In the genomic region with DNA sequence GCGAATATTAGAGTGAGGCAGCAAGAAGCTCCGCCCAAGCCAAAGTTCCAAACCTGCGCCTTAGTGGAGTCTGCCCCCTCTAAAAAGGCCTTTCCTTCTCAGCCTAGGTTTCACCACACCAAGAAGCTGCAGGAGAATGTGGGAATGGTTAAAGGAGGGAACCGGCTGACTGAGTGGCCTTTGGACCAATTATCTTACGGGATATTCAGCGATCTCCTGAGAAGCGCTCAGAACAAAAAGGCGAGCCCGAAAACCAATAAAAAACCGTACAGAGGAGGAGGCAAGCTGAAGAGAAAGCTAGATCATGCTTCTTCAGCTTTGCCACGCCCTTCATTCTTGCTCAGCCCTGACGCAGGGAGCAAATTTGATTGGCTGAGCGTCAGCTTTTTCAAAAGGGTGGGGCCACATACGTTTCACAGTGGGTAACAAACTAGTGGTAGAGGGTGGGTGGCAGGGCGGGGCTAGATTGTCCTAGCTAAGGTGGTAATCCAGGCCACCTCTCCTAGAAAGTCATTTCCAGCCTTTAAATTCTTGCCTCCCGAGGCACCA, we compare ENCODE assay signal across 8 mouse cellular contexts. TPM values are rescaled to one million over a fixed set of nuclear protein-coding genes. Genes with fewer than 3 reads are reported as not detected.
DNase-seq lines count a peak whose midpoint lies in the region; ATAC-seq lines count a peak whose summit lies in the region.

A gene (plus strand): TSS at position 436 of the 549 bp plus-strand sequence.

- peak; percentile 75 for DNase-seq in fat pad, adult 2 months (ENCODE audit: extremely low read depth, low read depth, low spot score)
- peak; percentile 90 to 94 for DNase-seq in kidney, postnatal 36 days
- DNase-seq in telencephalon, adult 2 months (ENCODE audit: low read depth, low spot score), result peak; percentile 95

- H3K9ac ChIP-seq in heart, embryonic 13.5 days, result peak within 1 kb of the TSS; percentile 96
- H3K9ac ChIP-seq in liver, embryonic 15.5 days, result peak within 1 kb of the TSS; percentile 84
- peak within 1 kb of the TSS; percentile 77 for H3K9ac ChIP-seq in neural tube, embryonic 12.5 days

- peak within 1 kb of the TSS; percentile 80 for H3K4me2 ChIP-seq in heart, embryonic 13.5 days
- peak within 1 kb of the TSS; percentile 83 for H3K4me2 ChIP-seq in liver, embryonic 15.5 days
- peak within 1 kb of the TSS; percentile 65 for H3K4me2 ChIP-seq in neural tube, embryonic 12.5 days (replicated peaks)

- 12% methylated on average over 16 of the region's 16 CpGs for WGBS in heart, embryonic 13.5 days
- 15% methylated on average over 16 of the region's 16 CpGs for WGBS in liver, embryonic 15.5 days (ENCODE audit: insufficient replicate concordance)
- WGBS in neural tube, embryonic 12.5 days, result 15% methylated on average over 16 of the region's 16 CpGs

- no peaks in the 10 kb centered on the region for H3K9me3 ChIP-seq in heart, embryonic 13.5 days
- no peaks in the 10 kb centered on the region for H3K9me3 ChIP-seq in liver, embryonic 15.5 days (replicated peaks)
- no peaks in the 10 kb centered on the region for H3K9me3 ChIP-seq in neural tube, embryonic 12.5 days

- H3K27ac ChIP-seq in brown adipose tissue, adult 24 weeks (replicated peaks; ENCODE audit: low read depth, low read length), result peak within 1 kb of the TSS; percentile 88
- peak within 1 kb of the TSS; percentile 99 for H3K27ac ChIP-seq in heart, embryonic 13.5 days (replicated peaks)
- peak within 1 kb of the TSS; percentile 93 for H3K27ac ChIP-seq in liver, embryonic 15.5 days (replicated peaks)
- H3K27ac ChIP-seq in neural tube, embryonic 12.5 days, result peak within 1 kb of the TSS; percentile 89

- peaks cover 11% of the 10 kb centered on the region for H3K36me3 ChIP-seq in heart, embryonic 13.5 days
- peaks cover 16% of the 10 kb centered on the region for H3K36me3 ChIP-seq in liver, embryonic 15.5 days (replicated peaks)
- peaks cover 7% of the 10 kb centered on the region; the same call in 1 of the 2 replicates for H3K36me3 ChIP-seq in neural tube, embryonic 12.5 days

- H3K27me3 ChIP-seq in heart, embryonic 13.5 days (replicated peaks), result no peaks in the 10 kb centered on the region
- H3K27me3 ChIP-seq in liver, embryonic 15.5 days, result no peaks in the 10 kb centered on the region
- no peaks in the 10 kb centered on the region for H3K27me3 ChIP-seq in neural tube, embryonic 12.5 days (replicated peaks)

- H3K4me3 ChIP-seq in brown adipose tissue, adult 24 weeks (ENCODE audit: insufficient read depth, low read depth, low read length), result peak within 1 kb of the TSS; percentile 97
- H3K4me3 ChIP-seq in heart, embryonic 13.5 days, result peak within 1 kb of the TSS; percentile 75
- peak within 1 kb of the TSS; percentile 79 for H3K4me3 ChIP-seq in liver, embryonic 15.5 days (replicated peaks)
- peak within 1 kb of the TSS; percentile 65 for H3K4me3 ChIP-seq in neural tube, embryonic 12.5 days

- H3K4me1 ChIP-seq in brown adipose tissue, adult 24 weeks (ENCODE audit: control insufficient read depth, insufficient read depth, insufficient read length, low read length), result peaks cover 5% of the 10 kb centered on the region
- peaks cover 29% of the 10 kb centered on the region for H3K4me1 ChIP-seq in heart, embryonic 13.5 days
- peaks cover 28% of the 10 kb centered on the region for H3K4me1 ChIP-seq in liver, embryonic 15.5 days (replicated peaks)
- peaks cover 4% of the 10 kb centered on the region for H3K4me1 ChIP-seq in neural tube, embryonic 12.5 days

- ATAC-seq in CD4-positive, CD25-positive, alpha-beta regulatory T cell, adult 4 months, result peak; percentile 90
- ATAC-seq in heart, embryonic 13.5 days (ENCODE audit: extremely low read depth, insufficient number of reproducible peaks, low FRiP score, low TSS enrichment), result peak; percentile 82
- peak; percentile 92 for ATAC-seq in liver, embryonic 15.5 days (ENCODE audit: insufficient read depth)
- ATAC-seq in neural tube, embryonic 12.5 days (ENCODE audit: low FRiP score, low read depth), result peak; percentile 92

RNA-seq across cellular contexts. Expression of the gene that starts here (rescaled TPM):
- 10 to 100 TPM; 10.3 to 11.1 TPM for polyA plus RNA-seq in CD4-positive, CD25-positive, alpha-beta regulatory T cell, adult 4 months (2017; shearing (Covaris generic))
- polyA plus RNA-seq in brown adipose tissue, adult 24 weeks (2012; ENCODE audit: insufficient read depth, insufficient read length, missing spikeins), result 134 and 135 TPM in 2 replicates
- polyA plus RNA-seq in heart, embryonic 13.5 days (2015; fragmentation: Nextera tagmentation; extraction: Ambion mirVana), result 99.7 and 107 TPM in 2 replicates
- polyA plus RNA-seq in liver, embryonic 15.5 days (2015; fragmentation: Nextera tagmentation; extraction: Ambion mirVana), result 34.3 and 37.4 TPM in 2 replicates
- polyA plus RNA-seq in neural tube, embryonic 12.5 days (2016; fragmentation: Nextera tagmentation; extraction: Ambion mirVana), result 160 and 180 TPM in 2 replicates

Comparison
In these comparisons a context has a peak if more than half of its experiments do, and no peak if none do; other contexts are left out.
1. Peak in every context shown above with its lines: DNase-seq, ATAC-seq, H3K4me3 ChIP-seq and H3K27ac ChIP-seq.